Mouse (Mus musculus): ENCODE measurements at regions not wholly inside any gene's neighbourhood (a gene's known extent, or its start where the extent isn't known, plus 50 kb on each side); places are given as distances from the start of the nearest gene placed in this dataset.

DNA sequence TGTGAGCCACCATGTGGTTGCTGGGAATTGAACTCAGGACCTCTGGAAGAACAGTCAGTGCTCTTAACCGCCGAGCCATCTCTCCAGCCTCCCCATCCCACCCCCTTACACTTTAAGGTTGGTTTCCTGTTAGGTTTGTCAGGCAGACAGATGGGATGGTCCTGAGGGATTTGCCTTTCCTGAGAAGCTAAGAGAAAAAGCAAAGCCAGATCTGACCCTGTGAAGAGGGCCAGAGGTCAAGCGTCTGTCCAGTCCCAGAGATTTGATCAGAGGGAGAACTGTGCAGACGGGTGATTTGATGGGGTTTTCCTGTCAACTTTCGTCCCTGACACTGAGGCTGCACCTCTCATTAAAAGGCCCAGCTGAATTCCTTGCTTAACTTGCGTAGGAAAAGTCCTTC is 75.4 kb upstream of the Irf2bp2 start:
- Histone ChIP-seq H3K27me3 (ENCODE audit: control insufficient read depth) (no peaks in the 10 kb centered on the region), H3K4me3 (replicated peaks) (no peak overlapping the region), H3K9me3 (ENCODE audit: control insufficient read depth, low read length) (no peaks in the 10 kb centered on the region), H3K4me1 (ENCODE audit: control insufficient read depth) (peaks cover 18% of the 10 kb centered on the region), H3K36me3 (ENCODE audit: control insufficient read depth) (no peaks in the 10 kb centered on the region)
- TF ChIP-seq GATA1 (IDR thresholded peaks at IDR 0.05; ENCODE audit: low read length) (no peak), TAL1 (IDR thresholded peaks at IDR 0.05; ENCODE audit: low read length) (no peak)

DNA sequence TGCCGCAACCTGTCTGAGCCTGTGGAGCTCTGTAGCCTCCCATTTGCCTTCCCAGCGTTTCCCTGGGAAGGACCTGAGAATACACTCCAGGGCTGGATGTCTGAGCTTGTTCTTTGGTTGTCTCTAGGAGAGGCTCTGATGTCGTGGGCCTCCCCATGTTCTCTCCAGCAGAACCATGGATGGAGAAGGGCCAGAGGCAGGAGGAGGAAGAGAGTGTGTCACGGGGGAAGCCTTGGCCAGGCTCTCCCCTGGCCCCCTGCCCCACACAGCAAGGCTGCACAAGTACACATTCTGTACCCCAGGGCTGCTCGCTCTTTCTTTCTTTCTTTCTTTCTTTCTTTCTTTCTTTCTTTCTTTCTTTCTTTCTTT is 74.9 kb upstream of the Irf2bp2 start:
- TF ChIP-seq TAL1 (IDR thresholded peaks at IDR 0.05; ENCODE audit: low read length) = no peak
- no peak for TF ChIP-seq GATA1 (IDR thresholded peaks at IDR 0.05; ENCODE audit: low read length)
- Histone ChIP-seq H3K9me3 (ENCODE audit: control insufficient read depth, low read length) (no peaks in the 10 kb centered on the region), H3K27me3 (ENCODE audit: control insufficient read depth) (no peaks in the 10 kb centered on the region), H3K36me3 (ENCODE audit: control insufficient read depth) (no peaks in the 10 kb centered on the region), H3K4me3 (replicated peaks) (no peak overlapping the region), H3K4me1 (ENCODE audit: control insufficient read depth) (peaks cover 18% of the 10 kb centered on the region)

DNA sequence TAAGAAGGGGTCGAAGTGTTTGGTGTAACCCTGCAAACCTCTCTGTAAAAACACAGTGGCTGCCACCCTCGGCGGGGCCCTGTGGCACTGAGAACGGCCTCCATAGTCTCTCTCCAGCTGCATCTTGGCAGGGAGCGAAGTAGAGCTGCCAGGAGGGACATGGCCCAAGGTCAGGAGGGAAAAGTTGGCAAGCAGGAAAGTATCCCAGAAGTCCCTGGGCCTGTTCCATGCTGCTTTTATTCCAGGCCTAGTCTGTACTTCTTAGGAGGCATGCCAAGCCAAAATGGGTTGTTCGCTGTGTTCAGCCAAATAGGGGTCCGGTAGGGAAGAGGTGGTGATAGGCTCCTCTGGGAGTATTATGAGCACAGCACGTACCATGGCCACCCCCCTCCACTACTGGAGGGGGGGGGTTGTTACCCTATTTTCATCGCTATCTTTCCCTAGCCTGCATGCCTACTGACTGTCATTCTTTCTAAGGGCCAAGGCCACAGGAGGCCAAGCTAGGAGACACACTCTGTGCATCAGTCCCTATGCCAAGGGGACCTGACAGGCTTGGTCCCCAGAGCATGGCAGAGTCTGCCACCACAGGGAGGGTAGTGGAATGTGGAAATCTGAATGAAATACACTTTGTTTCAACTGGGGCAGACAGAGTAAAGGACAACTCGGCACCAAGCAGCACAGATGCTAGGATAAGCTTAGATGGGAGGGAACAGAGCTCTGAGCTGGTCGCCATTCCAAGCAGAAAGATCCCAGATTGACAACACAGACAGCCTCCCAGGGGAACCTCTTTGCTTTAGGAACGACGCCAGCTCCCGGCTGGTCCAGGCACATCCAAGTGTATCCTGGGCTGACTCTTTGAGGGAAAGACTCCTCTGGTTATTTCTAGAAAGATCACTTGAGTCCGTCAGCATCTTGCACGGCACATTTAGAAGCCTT is 74.2 kb upstream of the Irf2bp2 start:
- H3K27me3 ChIP-seq (ENCODE audit: control insufficient read depth) = no peaks in the 10 kb centered on the region
- no peak overlapping the region for H3K4me3 ChIP-seq (replicated peaks)
- H3K9me3 ChIP-seq (ENCODE audit: control insufficient read depth, low read length) = no peaks in the 10 kb centered on the region
- TF ChIP-seq TAL1 (IDR thresholded peaks at IDR 0.05; ENCODE audit: low read length) (no peak), GATA1 (IDR thresholded peaks at IDR 0.05; ENCODE audit: low read length) (no peak)
- peaks cover 18% of the 10 kb centered on the region for H3K4me1 ChIP-seq (ENCODE audit: control insufficient read depth)
- H3K36me3 ChIP-seq (ENCODE audit: control insufficient read depth) = no peaks in the 10 kb centered on the region

DNA sequence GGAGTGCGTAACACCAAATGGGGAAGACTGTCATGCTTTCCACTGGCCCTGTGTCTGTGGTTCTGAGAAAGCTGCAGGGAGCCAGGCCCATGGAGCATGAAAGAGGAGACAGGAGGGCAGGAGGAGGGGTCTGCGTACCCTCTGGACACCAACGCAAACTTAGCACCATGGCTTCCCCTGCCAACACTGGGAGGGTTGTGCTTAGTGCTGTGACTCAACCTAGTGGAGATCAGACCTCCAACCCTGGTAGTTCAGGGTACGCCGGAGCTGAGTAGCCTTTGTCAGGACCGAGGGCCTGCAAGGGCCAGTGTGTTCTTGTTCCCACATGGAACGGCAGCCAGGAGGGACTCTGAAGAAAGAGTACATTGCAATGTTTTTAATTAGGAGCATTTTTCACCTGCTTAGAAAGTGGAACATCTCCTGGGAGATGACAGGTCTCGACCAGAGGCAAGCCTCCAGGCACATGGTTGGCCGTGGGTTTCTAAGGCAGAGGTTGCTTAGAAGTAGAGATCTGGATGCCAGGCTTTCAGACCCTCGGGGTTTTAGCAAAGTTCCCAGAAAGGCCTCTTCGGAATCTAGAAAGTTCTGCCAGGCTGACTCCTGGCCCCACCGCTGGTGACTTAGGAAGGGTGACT is 73.4 kb upstream of the Irf2bp2 start:
- Histone ChIP-seq H3K4me1 (ENCODE audit: control insufficient read depth) (peaks cover 18% of the 10 kb centered on the region), H3K9me3 (ENCODE audit: control insufficient read depth, low read length) (no peaks in the 10 kb centered on the region), H3K27me3 (ENCODE audit: control insufficient read depth) (no peaks in the 10 kb centered on the region), H3K4me3 (replicated peaks) (no peak overlapping the region), H3K36me3 (ENCODE audit: control insufficient read depth) (no peaks in the 10 kb centered on the region)
- TF ChIP-seq TAL1 (IDR thresholded peaks at IDR 0.05; ENCODE audit: low read length) = no peak

DNA sequence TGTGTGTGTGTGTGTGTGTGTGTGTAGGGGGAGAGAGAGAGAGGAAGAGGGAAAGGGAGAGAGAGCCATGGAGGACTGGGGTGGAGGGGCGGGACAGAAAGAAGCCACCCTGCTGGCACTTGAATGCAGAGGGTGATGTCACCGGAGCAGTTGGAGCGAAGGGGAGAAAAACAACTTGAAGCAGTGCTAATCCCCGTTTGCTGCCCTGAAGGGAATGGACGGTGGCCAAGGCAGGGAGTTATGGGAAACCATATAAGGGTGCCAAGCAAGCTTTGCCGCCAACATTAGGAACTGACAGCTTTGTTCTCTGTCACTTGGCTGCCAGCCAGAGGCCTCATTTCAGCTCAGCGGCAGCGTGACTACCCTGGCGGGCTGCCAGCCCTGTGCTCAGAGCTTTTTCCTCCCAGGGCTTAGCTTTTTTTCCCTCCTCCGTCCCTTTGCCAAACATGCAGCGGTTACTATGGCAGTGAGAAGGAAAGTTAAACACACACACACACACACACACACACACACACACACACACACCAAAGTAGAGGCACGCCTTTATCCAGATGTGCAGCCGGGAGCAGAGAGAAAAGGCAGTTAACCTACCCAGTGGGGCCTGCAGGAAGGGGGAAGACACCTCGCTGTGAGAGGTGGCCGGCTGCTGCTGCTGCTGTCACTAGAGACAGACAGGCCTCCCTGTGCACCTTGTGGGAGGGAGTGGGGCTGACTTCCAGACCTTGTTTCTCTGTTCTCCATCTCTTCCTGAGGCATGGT is 72.7 kb upstream of the Irf2bp2 start:
- Histone ChIP-seq H3K4me3 (replicated peaks) (peak overlapping the region; percentile 54), H3K27me3 (ENCODE audit: control insufficient read depth) (no peaks in the 10 kb centered on the region), H3K4me1 (ENCODE audit: control insufficient read depth) (peaks cover 22% of the 10 kb centered on the region), H3K9me3 (ENCODE audit: control insufficient read depth, low read length) (no peaks in the 10 kb centered on the region), H3K36me3 (ENCODE audit: control insufficient read depth) (no peaks in the 10 kb centered on the region)
- TF ChIP-seq GATA1 (IDR thresholded peaks at IDR 0.05; ENCODE audit: low read length) (no peak), TAL1 (IDR thresholded peaks at IDR 0.05; ENCODE audit: low read length) (no peak)

DNA sequence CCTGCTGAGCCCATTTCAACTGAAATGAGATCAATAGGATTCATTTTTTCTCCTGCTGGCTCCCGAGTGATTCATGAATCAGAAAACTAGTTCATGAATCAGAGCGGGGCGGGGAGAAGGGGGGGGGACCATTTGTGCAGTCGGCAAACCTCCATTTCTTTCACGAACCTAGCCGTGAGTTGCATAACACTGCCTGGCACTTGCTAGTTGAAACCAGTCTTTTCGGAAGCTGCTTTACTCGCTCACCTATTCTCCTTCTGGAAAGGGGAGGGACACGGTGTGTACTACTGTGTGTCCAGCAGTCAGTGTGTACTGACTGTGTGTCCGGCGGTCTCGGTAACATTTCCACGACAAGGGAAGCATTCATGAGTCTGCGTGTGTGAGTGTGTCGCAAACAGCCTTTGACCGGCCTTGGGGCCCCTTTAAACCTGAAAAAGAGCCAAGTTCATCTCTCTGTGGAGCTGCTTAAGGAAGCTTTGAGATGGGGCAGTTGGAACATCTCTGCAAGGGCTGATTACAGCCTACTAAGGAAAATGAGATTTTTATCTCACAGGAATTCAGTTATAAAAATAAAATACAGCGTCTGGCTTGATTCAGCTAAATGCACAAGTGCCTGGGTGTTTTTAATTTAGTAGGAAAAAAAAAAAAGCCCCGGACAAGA is 71.9 kb upstream of the Irf2bp2 start:
- H3K4me1 ChIP-seq (ENCODE audit: control insufficient read depth) = peaks cover 28% of the 10 kb centered on the region
- no peaks in the 10 kb centered on the region for H3K36me3 ChIP-seq (ENCODE audit: control insufficient read depth)
- no peaks in the 10 kb centered on the region for H3K27me3 ChIP-seq (ENCODE audit: control insufficient read depth)
- no peak overlapping the region for H3K4me3 ChIP-seq (replicated peaks)
- TF ChIP-seq TAL1 (IDR thresholded peaks at IDR 0.05; ENCODE audit: low read length) (no peak), GATA1 (IDR thresholded peaks at IDR 0.05; ENCODE audit: low read length) (no peak)
- no peaks in the 10 kb centered on the region for H3K9me3 ChIP-seq (ENCODE audit: control insufficient read depth, low read length)

DNA sequence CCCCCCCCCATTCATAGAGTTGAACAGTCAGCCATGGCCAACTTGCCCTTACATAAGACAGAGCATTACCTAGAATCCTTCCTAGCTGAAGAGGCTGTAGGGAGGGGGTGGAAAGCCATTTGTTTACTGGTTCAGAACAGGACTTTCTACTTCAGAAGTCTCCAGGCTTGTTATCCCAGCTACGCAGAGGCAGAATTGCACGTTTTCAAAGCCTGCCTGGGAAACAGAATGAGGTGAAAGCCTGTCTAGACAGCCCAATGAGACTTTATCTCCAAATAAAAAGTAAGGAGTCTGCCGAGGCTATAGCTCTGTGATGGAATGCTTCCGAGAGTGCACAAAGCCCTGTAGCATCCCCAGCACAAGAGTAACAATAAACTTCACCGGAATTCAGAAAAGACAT is 71.1 kb upstream of the Irf2bp2 start:
- Histone ChIP-seq H3K27me3 (ENCODE audit: control insufficient read depth) (no peaks in the 10 kb centered on the region), H3K36me3 (ENCODE audit: control insufficient read depth) (no peaks in the 10 kb centered on the region), H3K4me3 (replicated peaks) (no peak overlapping the region), H3K9me3 (ENCODE audit: control insufficient read depth, low read length) (no peaks in the 10 kb centered on the region), H3K4me1 (ENCODE audit: control insufficient read depth) (peaks cover 30% of the 10 kb centered on the region)
- TF ChIP-seq TAL1 (IDR thresholded peaks at IDR 0.05; ENCODE audit: low read length) = no peak
- no peak for TF ChIP-seq GATA1 (IDR thresholded peaks at IDR 0.05; ENCODE audit: low read length)

DNA sequence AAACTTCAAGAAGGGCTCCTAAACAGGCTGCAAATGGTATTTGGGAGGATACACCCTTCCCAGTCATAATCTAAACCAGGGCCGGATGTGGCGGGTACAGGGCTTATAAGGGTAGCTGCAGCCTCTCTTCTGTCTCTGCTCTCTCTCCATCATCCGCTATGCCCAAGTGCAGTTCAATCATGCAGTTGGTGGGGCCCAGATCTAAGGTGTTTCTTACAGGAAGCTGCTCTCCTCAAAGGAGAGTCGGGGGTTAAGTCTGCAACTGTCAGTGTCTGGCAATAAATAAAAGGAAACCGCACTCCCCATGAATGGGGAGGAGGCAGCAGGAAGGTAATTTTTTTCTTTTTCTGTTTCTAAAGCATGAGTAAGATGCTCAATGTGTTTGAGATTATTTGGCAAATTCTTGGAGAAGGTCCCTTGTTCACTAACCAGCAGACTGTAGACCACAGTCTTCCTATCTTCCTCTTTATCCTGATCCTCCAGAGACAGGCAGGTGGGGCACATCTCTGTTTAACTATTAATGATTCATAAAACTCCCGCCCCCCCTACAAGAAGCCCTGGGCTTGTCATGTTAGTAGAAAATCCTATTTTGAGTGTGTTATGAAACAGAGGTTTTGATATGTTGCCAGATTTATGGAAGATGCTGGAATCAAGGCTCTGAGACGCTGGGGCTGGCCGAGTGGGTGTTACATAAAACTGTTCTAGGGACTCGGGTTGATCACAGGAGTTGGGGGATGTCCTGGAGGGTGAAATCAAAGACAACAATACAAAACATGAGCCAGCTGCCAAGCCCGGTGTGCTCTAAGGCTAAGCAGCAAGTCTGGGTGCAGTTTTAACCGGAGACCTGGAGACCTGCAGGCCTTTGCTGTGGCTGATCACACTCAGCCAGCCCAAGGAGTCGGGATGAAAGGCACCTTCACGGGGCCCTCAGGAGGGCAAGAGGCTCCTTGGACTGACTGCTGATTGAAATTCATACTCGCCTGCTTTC is 69.3 kb upstream of the Irf2bp2 start:
- Histone ChIP-seq H3K27me3 (ENCODE audit: control insufficient read depth) (no peaks in the 10 kb centered on the region), H3K36me3 (ENCODE audit: control insufficient read depth) (no peaks in the 10 kb centered on the region), H3K4me1 (ENCODE audit: control insufficient read depth) (peaks cover 30% of the 10 kb centered on the region), H3K4me3 (replicated peaks) (no peak overlapping the region), H3K9me3 (ENCODE audit: control insufficient read depth, low read length) (no peaks in the 10 kb centered on the region)
- TF ChIP-seq GATA1 (IDR thresholded peaks at IDR 0.05; ENCODE audit: low read length) (no peak), TAL1 (IDR thresholded peaks at IDR 0.05; ENCODE audit: low read length) (no peak)
